Mouse (Mus musculus) gastrocnemius, postnatal 10 days (tissue): ENCODE results near the gene Akt2. TPM values are rescaled to one million over a fixed set of nuclear protein-coding genes. Genes with fewer than 3 reads are reported as not detected.
A peak's percentile ranks its signal among the peaks of the same experiment; 100 is the strongest.

Source experiments
- DNase-seq: peaks from one replicate; pipeline ENCODE4 v3.0.0; 2021; ENCODE audit warnings: mixed read lengths
- long read RNA-seq, 2 experiments: library from polyadenylated mRNA; stranded (forward); transcript quantifications; one replicate each; pipeline ENCODE4 v2.0.0; 2021
- total RNA-seq, 2 experiments: library from RNA; stranded (reverse); gene quantifications; 2 replicates each; pipeline ENCODE4 v1.2.3; 2021

Akt2 gene
- 100 to 1,000 TPM; 128 to 134 TPM for total RNA-seq
- long read RNA-seq, experiment 1, full-length matches to known transcripts: 110 of 198 reads
- long read RNA-seq, experiment 1, partial matches to known transcripts: 49 of 198 reads
- long read RNA-seq, experiment 1, other reads (novel, unspliced or antisense): 39 of 198 reads
- long read RNA-seq, experiment 2, full-length matches to known transcripts: 94 of 172 reads
- long read RNA-seq, experiment 2, partial matches to known transcripts: 45 of 172 reads
- long read RNA-seq, experiment 2, other reads (novel, unspliced or antisense): 33 of 172 reads

GRCm38 (mm10) chr7:27591266-27592216, at the start of gene Akt2:
TSS of gene Akt2 (plus strand) at chr7:27591552.
- DNase-seq: peak; percentile 78

- DNase-seq: no peak
Measured at GRCm38 (mm10) chr7:27541922-27542321, 49.4 kb upstream of the Akt2 start.

DNA sequence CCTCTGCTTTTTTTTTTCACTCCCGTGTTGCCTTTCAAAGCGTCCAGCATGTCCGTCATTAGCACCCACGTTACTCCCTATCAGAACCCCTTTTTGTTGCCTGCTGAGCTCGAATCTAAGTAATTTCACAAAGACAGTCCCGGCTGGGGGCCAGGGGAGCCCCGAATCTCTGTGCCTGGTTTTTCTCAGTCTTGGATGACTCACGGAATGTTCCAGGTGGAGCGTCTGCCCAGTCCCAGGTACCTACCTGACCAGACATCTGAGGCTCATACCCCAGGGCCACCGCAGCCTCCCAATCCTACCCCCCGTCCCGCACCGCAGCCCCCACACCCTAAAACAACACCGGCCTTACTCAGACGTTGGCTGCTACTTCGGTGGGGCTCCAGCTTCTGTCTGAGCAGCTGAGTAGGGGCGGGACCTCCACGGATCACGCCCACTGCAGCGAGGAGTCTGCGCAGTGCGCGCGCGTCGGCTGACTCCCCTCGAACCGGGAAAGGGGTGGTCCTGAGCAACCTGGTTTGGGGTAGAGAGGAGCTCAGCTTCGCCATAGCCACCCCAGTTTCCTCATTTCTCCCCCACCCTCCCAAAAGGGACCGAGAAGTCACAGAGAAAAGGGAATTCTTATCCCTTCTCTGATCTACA, 48.8 kb upstream of the Akt2 start:
- DNase-seq: peak; percentile 76

DNA sequence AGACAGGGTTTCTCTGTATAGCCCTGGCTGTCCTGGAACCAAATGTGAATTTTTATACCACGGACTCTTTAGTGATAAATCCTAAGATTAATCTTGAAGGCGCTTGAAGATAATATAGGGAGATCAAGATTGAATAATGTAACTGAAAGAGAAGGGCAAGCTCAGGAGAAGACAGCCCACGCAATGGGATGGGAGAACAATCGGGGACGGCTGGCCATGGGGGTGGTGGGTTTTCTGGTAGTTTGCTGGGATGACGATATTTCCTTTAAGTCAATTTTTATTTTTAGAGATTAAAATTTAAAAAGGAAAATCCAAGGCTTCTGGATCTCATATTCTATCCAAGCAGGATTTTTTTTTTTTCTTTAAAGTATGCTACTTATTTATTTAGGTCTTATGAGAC, 48.3 kb upstream of the Akt2 start:
- DNase-seq: no peak

DNA sequence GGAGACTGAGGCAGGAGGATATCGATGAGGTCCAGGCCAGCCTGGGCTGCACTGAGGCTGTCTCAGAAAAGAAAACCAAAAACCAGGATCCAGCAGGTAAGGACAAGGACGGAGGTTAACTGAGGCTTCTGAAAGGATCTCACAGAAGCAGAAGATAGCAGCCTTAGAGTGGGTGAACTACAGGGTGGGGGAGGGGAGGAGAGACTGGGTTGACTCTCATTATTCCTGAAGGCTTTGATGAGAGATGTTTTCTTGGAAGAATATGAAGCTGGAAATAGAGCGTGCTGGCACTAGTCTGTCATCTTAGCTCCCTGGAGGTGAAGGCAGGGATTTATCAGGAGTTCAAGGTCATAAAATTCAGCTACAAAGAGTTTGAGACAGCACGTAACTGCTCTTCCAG, 47.5 kb upstream of the Akt2 start:
- no peak for DNase-seq

DNA sequence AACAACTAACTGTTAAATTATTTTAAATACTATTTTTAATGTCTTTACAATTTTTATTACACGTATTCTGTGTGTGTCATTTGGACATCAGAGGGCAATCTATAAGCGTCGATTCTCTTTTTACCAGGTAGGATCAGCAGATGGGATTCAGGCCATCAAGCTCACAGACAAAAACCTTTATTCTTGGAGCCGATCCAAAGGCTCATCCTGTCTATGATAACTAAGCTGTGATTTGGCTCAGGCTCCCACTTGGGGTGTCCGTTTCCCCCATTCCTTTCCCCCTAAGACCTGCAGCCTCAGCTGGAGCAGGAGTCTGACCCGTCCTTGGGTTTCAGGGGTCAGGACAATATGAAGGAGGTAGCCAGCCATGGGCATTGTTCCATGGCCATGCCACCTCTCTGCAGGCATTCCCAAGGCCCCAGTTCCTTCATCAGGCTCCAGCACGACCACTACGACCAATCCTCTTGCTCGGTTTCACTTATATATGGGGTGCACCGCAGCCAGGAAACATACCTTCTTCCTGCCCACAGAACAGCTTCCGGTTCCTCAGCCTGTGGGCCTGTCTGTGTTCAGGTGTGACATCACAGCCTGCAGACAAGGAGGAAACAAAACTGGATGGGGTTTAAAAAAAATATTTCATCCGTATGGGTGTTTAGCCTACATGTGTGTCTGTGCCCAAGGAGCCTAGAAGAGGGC, 46.5 kb upstream of the Akt2 start:
- no peak for DNase-seq

DNA sequence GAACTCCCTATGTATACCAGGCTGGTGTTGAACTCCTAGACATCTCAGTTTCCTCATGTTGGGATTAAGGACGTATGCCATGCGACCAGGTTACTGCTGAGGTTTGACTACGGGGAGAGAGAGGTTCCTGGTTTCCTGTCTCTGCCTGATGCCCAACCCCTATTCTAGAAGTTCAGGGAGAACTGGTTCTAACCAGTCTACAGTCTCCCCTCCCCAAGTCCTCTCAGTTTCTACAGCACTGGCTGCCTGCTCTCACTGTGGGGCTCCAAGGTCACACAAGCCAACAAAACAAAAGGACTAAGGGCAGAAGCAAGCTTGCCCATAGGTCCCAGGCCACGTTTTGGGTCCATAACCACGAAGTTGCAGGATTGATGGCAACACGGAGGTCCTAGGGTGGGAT, 41.8 kb upstream of the Akt2 start:
- DNase-seq: no peak

DNA sequence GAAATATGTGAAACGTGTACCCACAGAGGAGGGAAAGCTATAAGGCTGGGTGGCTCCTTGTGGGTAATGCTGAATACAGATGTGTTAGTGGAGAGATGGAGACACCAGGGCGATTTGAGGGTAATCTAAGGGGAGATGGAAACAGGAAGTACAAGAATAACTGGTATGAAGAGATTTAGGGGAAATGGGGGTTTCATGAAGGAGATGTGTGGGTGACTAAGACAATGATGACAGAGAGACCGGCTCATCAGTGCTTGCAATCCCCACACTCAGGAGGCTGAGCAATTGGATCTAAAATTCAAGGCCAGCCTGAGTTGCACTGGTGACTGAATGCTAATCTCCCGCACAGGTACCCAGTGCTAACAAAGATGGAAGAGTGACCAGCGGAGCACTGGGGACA, 39.3 kb upstream of the Akt2 start:
- DNase-seq: no peak

GRCm38 (mm10) chr7:27552931-27553513, 38.3 kb upstream of the Akt2 start, which contains the start of the genes Pld3 and 2310022A10Rik:
TSS of gene Pld3 (minus strand) at chr7:27553218.
TSS of gene 2310022A10Rik (plus strand) at chr7:27553233.
- DNase-seq: peak; percentile 90

GRCm38 (mm10) chr7:27560291-27560887, 31.0 kb upstream of the Akt2 start:
- peak; percentile 60 for DNase-seq

- DNase-seq: no peak
Measured at GRCm38 (mm10) chr7:27560978-27561377, 30.4 kb upstream of the Akt2 start.

- no peak for DNase-seq
Measured at GRCm38 (mm10) chr7:27569580-27570224, 21.6 kb upstream of the Akt2 start.

- DNase-seq: no peak
Measured at GRCm38 (mm10) chr7:27572133-27572532, 19.2 kb upstream of the Akt2 start.

GRCm38 (mm10) chr7:27574124-27574880, 17.1 kb upstream of the Akt2 start:
- DNase-seq: no peak

DNA sequence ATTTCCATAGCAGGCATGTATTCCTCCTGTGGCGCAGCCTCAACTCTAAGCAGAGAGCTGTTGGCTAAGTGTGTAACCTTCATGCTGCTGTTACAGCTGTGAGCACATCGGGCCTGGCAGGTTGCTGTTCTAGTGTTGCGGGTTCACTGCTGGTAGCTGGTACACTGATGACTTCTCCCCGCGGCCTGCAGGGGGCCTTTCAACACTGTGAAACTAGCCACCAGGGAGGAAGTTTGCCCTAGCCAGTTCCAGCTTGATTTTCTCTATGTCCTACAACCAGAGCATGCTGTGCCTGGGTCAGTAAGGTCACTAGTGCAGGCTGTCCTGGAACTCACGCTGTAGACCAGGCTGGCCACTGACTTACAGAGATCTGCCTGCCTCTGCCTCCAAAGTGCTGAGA, 14.4 kb upstream of the Akt2 start:
- DNase-seq: peak; percentile 46

DNA sequence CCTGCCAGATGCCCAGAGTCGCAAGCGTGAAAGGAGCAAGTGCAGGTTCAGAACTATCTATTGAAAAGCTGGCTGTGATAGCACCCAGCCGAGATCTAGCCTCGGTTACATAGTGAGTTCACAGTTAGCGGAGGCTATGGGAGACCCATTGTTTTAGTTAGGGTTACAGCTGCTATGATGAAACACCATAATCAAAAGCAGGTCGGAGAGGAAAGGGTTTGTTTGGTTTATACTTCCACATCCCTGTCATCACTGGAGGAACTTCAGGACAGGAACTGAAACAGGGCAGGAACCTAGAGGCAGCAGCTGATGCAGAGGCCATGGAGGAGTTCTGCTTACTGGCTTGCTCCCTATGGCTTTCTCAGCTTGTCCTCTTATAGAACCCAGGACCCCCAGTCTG, 13.8 kb upstream of the Akt2 start:
- no peak for DNase-seq

DNA sequence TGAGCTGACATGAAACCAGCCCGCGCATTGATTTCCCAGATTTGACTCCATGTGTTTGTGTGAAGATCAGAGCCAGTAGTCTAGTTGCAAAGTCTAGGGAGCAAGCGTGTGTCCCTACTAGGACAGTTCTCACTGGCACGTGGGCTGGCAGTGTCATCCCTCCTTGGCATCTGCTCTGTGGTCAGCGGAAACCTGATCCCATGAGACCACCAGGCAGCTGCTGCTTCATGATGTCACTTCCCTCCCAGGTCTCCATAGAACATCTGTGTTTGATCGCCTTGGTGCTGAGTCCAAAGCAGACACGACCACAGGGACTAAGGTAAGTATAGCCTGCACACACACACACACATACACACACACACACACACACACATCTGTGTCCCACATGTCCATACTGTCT, 12.9 kb upstream of the Akt2 start:
- DNase-seq: no peak

GRCm38 (mm10) chr7:27580380-27581174, 10.8 kb upstream of the Akt2 start:
- DNase-seq: no peak

DNA sequence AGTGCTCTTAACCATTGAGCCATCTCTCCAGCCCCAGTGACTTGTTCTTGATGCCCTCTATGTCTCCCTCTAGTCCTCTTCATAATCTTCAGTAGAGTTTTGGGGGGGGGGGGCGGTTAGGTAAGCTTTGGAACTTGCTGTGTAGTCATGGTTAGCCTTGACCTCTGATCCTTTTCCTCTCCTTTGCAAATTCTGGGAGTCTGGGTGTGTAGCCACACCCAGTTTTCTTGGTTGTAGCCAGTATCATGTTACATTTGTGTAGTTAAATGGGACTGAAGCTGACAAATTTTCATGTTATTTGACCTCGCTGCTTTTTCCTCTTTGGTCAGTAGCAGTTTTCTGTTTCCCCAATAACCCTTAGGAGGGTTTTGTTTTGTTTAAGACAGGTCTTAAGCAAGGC, 4.5 kb upstream of the Akt2 start:
- no peak for DNase-seq
